Mouse (Mus musculus) v-Abl transformed pro-B cells (cell line): ENCODE measurements around the gene Zp1.

Experiments used
- in situ Hi-C, 2 experiments: fragments of 400-800 bp; cut with MboI; formaldehyde crosslinking; loops; one replicate each; pipeline ENCODE4 v1.15.1; 2025; ENCODE audit not compliant: unreplicated experiment in 2 of 2

Zp1 gene

GRCm38 (mm10) chr19:10926123-10926621 is 5.7 kb upstream of the Zp1 start:
- in situ Hi-C loops = no loop called here

GRCm38 (mm10) chr19:10924220-10924619 is 3.8 kb upstream of the Zp1 start:
- in situ Hi-C loops = no loop called here

DNA sequence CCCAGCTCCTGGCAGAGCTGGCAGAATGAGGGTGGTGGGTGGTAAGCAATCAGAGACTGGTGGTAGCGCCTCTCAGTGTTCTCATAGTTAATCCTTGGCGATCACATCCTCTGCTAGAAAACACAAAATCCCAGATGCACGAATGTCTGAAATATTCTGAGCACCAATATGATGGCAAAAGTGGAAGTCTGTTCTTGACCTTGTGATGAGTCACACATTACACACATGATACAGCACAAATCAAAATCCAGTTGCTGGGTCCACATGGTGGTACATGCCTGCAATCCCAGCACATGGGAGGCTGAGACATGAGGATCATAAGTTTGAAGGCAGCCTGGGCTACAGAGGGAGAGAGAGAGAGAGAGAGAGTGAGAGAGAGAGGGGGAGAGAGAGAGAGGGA is 626 bp upstream of the Zp1 start:
- in situ Hi-C loops = no loop called here

GRCm38 (mm10) chr19:10918321-10918991 is 2.0 kb downstream of the Zp1 start:
- in situ Hi-C loops = loop anchor here in 1 of 2 experiments (5.0 kb wide), 1 partner anchor 44 kb away; no protein-coding TSS in a partner anchor

DNA sequence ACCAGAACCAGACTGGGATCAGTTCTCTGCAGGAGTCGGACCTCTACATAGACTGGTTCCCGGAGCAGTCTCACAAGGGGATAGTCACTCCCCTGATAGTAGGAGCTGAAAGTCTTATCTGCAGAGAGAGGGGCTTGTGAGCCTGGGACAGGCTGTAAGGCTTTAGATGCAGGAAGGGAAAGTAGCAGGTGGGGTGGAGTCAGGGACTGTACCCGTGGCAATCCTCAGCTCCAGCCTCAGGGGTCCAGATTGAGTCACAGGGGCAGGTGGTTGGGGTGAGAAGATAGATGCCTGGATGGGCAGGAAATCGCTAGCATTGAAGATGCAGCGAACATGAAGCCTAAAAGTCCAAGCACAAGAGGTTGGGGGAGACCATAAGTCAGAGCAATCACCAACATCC is 3.9 kb downstream of the Zp1 start:
- in situ Hi-C loops = loop anchor here in 1 of 2 experiments (5.0 kb wide), 1 partner anchor 46 kb away; no protein-coding TSS in a partner anchor

GRCm38 (mm10) chr19:10914870-10915269 is 5.6 kb downstream of the Zp1 start:
- in situ Hi-C loops = loop anchor here in 1 of 2 experiments (5.0 kb wide), 1 partner anchor 47 kb away; no protein-coding TSS in a partner anchor

DNA sequence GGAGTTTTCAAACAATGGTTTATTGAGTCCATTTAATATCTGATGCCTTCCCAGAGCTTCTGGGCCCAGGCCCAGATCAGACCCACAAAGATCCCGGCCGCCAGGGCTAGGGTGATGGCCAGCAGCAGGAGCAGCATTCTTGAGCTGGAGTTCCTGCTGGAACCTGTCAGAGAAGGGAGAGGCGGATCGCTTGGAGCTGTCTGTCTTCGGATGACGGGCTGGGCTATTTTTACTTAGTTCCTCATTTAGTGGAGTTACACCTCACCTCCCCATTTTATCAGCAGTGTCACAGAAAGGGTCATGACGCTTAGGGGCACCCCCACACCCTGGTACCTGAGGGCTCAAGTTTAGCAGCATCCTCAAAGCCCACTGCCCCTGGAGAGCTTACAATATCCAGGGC is 6.1 kb downstream of the Zp1 start:
- in situ Hi-C loops = no loop called here

DNA sequence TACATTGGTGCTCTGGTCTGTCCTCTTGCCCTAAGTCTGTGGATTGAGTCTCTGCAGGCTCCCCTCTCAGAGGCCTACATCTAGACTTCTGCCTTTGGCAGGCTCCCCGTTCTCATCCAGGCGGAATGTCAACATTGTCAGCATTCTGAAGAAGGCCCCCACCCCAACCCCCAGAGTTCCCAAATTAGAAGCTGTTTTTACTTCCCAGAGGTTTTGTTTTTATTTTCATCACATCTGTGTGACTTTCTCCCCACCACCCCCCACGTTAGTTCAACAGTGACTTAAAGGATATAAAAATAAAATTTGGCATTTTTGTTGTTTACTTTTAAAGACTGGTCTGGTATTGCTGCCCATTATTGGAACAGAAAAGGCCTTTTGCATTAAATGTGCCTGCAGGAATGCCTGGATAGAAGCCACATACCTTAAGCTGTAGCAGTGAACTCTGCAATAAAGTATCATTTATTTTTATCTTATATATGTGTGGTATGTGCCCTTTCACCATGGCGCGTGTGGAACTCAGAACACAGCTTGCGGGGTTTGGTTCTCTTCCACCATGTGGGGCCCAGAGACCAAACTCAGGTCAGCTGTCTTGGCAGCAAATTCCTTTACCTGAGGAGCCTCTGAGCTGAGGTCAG is 11.2 kb downstream of the Zp1 start:
- in situ Hi-C loops = no loop called here

DNA sequence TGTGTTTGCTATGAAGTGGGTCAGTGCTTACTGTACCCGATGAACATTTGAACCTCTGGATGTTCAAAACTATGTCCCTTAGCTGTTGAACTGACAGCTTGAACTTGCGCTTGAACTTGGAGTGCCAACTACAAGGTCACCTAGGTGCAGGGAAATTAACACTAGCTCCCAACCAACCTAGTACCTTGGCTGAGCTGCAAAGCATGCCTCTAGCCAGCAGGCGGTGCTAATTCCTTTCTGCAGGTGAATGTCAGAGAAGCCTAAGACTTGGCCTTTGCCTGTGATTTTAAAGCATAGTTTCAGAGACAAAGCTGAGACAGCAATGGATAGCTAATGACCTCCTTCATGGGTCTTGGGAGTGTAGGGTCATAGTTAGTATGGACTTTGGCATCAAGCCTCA is 12.5 kb downstream of the Zp1 start:
- in situ Hi-C loops = no loop called here

- in situ Hi-C loops = no loop called here
Measured at GRCm38 (mm10) chr19:10905728-10906000, 14.8 kb downstream of the Zp1 start.

DNA sequence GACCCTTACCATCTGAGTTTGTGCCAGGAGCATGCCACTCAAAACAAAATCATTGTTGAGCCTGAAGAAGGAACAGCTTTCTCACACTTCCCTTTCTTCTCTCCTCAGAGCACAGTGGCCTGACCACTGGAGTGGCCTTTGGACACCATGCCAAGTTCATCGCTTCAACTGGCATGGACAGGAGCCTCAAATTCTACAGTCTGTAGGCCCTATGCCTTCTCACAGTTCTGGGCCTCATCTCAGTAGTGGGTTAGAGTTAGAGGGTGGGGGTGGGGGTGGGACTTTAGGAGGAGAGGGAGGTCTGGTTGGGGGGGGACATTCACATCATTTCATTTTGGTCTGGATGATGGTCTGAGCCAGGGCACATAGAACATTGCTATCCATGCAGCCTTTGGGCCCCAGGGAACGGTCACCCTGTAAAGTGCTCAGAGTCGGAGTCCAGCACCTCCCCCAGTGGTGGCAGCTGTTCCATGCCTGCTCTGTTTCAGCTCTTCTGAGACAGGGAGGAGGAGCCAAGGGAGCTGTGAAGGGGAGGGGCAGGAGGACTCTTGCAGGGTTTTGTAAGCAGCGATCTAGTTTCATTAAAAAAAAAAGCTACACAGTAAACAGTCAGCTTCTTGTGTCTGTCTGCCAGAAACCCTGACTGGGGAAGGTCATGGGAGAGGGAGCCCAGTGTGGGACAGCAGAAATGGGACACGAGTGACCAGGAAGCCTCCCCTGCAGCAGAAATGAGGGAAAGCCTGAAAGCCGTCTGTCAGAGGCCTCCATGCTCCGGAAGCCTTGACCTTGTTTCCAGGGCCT is 15.3 kb downstream of the Zp1 start:
- in situ Hi-C loops = loop anchor here in 1 of 2 experiments (5.0 kb wide), 1 partner anchor 52 kb away; no protein-coding TSS in a partner anchor

DNA sequence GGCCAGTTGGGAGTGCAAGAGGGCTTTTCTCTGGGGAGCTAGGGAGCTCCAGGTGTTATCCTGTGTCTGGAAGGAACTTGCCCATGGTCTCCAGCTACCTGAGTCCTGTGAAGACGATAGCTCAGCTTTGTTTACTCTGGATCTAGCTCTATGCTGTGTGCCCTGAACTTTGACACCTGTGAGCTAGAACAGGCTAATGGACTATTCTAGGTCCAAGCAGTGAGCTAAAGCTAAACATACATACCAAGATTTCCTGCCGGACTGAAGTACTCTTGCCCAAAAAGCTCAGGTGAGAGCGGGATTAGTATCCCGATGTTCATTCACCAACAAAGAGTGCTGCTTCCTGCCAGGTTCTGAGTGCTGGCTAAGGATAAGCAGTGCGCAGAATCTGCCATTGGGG is 15.9 kb downstream of the Zp1 start:
- in situ Hi-C loops = loop anchor here in 1 of 2 experiments (5.0 kb wide), 1 partner anchor 53 kb away; no protein-coding TSS in a partner anchor

DNA sequence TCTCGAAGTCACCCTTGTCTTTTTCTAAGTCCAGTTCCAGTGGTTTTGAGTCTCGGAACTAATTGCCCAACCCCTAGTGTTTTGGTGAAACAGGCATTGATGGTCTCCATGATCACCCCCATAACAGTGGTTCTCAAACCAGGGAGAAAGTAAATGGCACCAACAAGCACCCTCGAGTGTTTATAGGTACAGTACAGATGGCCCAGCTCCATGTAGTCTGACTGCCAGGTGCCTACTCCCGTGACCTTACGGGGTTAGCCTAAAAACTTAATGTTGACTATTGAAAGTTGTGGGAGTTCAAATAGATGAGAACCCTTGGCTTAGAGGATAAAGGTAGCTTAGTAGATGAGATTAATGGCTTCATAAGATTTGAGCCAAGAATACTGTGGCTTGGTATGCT is 19.4 kb downstream of the Zp1 start:
- in situ Hi-C loops = loop anchor here in 1 of 2 experiments (5.0 kb wide), 1 partner anchor 56 kb away; no protein-coding TSS in a partner anchor

DNA sequence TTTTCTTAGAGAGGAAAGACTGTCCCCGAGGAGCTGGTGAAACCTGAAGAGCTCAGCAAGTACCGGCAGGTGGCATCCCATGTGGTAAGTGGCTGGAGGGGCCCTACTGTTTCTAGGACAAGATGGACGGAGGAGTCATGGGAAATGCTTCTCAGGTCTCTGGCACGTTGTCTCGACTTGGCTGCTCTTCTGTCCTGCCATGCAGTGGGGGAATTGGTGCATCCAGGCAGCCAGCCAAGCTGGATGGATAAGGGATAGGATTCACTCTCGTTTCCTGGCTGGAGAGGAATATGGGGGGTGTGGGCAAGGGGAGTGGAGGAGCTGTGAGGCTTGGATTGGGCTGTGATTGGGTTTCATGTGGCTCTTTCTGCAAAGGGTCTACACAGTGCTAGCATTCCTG is 20.1 kb downstream of the Zp1 start:
- in situ Hi-C loops = loop anchor here in 1 of 2 experiments (5.0 kb wide), 1 partner anchor 57 kb away; no protein-coding TSS in a partner anchor

GRCm38 (mm10) chr19:10897491-10897890 is 22.9 kb downstream of the Zp1 start:
- in situ Hi-C loops = no loop called here

GRCm38 (mm10) chr19:10896849-10897248 is 23.6 kb downstream of the Zp1 start:
- in situ Hi-C loops = no loop called here

- in situ Hi-C loops = no loop called here
Measured at GRCm38 (mm10) chr19:10895708-10896107, 24.7 kb downstream of the Zp1 start.

DNA sequence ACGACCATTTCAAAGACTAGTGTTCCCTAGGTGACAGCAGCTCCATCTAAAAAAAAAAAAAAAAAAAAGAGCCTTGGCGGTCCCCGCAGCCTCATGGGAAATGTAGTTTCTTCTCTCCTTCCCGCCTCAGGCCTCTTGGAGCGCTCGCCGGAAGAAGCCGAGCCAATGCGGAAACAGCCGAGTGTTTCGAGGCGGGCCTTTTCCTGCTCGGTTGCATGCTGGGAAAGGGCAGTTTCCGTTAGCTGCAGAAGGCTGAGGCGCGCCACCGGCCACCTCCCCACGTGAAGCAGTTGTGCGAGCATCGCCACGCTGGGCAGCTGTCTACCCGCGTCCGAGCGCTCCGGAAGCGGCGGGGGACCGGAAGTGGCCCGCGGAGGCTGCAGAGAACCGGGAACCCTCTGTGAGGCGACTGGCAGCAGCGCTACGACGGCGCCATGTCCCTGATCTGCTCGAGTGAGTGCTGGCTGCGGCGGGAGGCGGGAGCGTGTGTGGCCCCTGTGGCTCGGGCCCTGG is 25.4 kb downstream of the Zp1 start, which contains the start of gene Prpf19:
TSS of gene Prpf19 (plus strand) at position 216 of the 513 bp plus-strand sequence.
- in situ Hi-C loops = no loop called here

GRCm38 (mm10) chr19:10892201-10892600 is 28.2 kb downstream of the Zp1 start:
- in situ Hi-C loops = no loop called here

DNA sequence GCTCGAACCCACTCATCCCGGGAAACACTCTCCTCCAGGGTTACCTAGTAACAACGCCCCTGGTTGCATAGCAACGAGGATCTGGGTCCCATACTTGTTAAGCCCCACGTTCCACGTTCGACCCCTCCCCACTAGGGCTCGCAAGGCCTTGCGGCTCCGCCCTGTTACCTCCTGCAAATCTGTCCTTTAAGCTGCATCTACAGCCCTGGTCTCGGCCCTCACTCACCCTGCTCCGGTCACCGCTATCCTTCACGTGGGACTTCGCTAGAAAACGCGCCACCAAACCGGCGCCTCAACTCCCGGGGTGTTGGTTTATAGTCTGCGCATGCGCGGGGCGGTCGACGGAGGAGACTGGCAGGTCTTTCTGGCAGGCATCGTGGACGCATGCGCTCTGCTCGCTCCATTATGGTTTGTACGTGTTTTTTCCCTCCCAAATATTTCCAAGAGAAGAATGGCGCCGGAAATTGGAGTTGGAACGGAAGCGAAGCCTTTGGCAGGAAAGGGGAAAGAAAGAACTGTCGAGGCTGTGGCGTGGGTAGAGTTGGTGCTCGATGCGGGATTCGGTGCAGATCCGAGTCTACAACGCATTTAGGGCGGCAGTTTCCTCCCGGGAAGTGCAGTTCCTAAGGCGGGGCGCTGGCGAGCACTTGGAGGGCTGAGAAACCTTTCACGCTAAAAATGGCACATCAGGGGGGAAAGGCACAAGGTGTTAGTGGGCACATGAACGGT is 38.8 kb downstream of the Zp1 start, which contains the start of gene Tmem109:
TSS of gene Tmem109 (minus strand) at position 576 of the 729 bp plus-strand sequence.
- in situ Hi-C loops = loop anchor here (5.0 kb wide), 2 partner anchors 39 to 164 kb away; no protein-coding TSS in a partner anchor
